Mouse (Mus musculus): Measurements from ENCODE around the gene Npc2. TPM values are rescaled to one million over a fixed set of nuclear protein-coding genes. Genes with fewer than 3 reads are reported as not detected.

Npc2 gene
- polyA plus RNA-seq, 1 experiment = 180 TPM

DNA sequence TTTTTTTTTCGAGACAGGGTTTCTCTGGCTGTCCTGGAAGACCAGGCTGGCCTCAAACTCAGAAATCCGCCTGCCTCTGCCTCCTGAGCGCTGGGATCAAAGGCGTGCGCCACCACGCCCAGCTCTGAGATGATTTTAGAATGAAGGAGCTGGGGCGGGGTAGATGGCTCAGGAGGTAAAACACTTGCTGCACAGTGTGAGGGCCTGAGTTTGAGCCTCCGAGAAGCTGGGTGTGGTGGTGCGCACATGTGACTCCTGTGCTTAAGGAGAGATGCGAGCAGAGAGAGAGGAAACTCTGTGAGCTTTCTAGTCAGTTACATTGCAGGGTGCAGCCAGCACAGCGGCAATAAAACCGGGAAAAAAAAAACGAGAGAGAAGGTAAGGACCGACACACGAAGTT lies 7.4 kb downstream of the Npc2 start:
- H3K9ac ChIP-seq (ENCODE audit: low read depth, poor library complexity, severe bottlenecking) = no peak overlapping the region

DNA sequence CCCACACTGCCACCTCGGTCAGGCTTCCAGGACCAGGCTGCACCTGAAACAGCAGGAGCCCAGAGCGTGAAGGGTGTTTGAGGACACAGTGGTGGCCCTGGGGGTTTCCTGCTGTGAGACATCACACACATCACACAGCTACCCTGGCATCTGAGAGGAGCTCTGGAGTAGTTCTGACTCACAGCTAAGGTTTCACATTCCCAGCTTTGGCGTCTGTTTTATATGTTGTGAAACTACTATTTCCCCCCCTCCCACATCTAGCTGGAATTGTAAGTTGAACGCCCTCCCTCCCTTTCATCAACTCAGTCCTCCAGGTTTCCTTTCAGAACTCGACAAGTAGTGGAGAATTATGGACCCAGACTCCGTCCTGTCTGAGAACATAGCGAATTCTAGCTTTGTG lies 8.2 kb downstream of the Npc2 start:
- H3K27ac ChIP-seq (ENCODE audit: insufficient read depth, low read length) = no peak overlapping the region
- H3K4me1 ChIP-seq (ENCODE audit: control insufficient read depth, insufficient read depth, low read length) = peaks cover 4% of the 10 kb centered on the region
- H3K27me3 ChIP-seq (ENCODE audit: control insufficient read depth, insufficient read depth, low read length, poor library complexity, severe bottlenecking) = no peaks in the 10 kb centered on the region
- no peak overlapping the region for H3K4me3 ChIP-seq (ENCODE audit: low read depth, low read length)
- no peak overlapping the region for H3K9ac ChIP-seq (ENCODE audit: low read depth, poor library complexity, severe bottlenecking)
- TF ChIP-seq CTCF (IDR thresholded peaks at IDR 0.05; ENCODE audit: low read depth, low read length) = no peak
- TF ChIP-seq POLR2A (IDR thresholded peaks at IDR 0.05; ENCODE audit: insufficient read depth, low read length) = no peak
- TF ChIP-seq EP300 (IDR thresholded peaks at IDR 0.05; ENCODE audit: insufficient read depth, low read depth, low read length) = no peak
- H3K36me3 ChIP-seq (ENCODE audit: control insufficient read depth, insufficient read depth, low read length, poor library complexity, severe bottlenecking) = peaks cover 27% of the 10 kb centered on the region
- H3K9me3 ChIP-seq (replicated peaks; ENCODE audit: control insufficient read depth, insufficient read depth, low read length, poor library complexity, severe bottlenecking) = no peaks in the 10 kb centered on the region

More for the DNA sequence above, 7.4 kb downstream of the Npc2 start:
- TF ChIP-seq POLR2A (IDR thresholded peaks at IDR 0.05; ENCODE audit: insufficient read depth, low read length) (no peak), EP300 (IDR thresholded peaks at IDR 0.05; ENCODE audit: insufficient read depth, low read depth, low read length) (no peak), CTCF (IDR thresholded peaks at IDR 0.05; ENCODE audit: low read depth, low read length) (no peak)
- no peaks in the 10 kb centered on the region for H3K9me3 ChIP-seq (replicated peaks; ENCODE audit: control insufficient read depth, insufficient read depth, low read length, poor library complexity, severe bottlenecking)
- peak overlapping the region; percentile 52 for H3K27ac ChIP-seq (ENCODE audit: insufficient read depth, low read length)
- H3K27me3 ChIP-seq (ENCODE audit: control insufficient read depth, insufficient read depth, low read length, poor library complexity, severe bottlenecking) = no peaks in the 10 kb centered on the region
- H3K4me1 ChIP-seq (ENCODE audit: control insufficient read depth, insufficient read depth, low read length) = peaks cover 4% of the 10 kb centered on the region
- H3K36me3 ChIP-seq (ENCODE audit: control insufficient read depth, insufficient read depth, low read length, poor library complexity, severe bottlenecking) = peaks cover 24% of the 10 kb centered on the region
- no peak overlapping the region for H3K4me3 ChIP-seq (ENCODE audit: low read depth, low read length)

DNA sequence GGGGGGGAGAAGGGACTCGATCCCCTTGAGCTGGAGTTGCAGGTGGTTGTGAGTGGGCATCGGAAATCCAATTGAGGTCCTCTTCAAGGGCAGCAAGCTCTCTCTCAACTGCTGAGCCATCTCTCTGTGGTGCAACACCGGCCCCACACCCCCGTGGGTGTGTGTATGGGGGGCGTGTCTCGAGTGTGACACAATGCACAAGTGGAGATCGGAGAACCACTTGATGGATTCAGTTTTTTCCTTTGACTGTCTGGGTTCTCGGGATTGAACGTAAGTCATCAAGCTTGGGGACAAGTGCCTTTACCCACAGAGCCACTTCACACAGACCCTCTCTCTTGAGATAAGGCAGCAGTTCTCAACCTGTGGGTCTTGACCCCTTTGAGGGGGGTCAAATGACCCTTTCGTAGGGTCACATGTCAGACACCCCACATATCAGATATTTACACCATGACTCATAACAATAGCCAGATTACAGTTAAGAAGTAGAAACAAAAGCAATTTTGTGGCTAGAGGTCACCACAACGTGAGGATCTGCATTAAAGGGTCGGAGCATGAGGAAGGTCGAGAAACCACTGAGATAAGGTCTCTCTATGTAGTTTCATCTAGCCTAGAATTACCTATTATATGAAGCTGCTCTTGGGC lies 9.3 kb downstream of the Npc2 start:
- no peak for TF ChIP-seq POLR2A (IDR thresholded peaks at IDR 0.05; ENCODE audit: insufficient read depth, low read length)
- no peak for TF ChIP-seq CTCF (IDR thresholded peaks at IDR 0.05; ENCODE audit: low read depth, low read length)
- no peak for TF ChIP-seq EP300 (IDR thresholded peaks at IDR 0.05; ENCODE audit: insufficient read depth, low read depth, low read length)
- no peak overlapping the region for H3K27ac ChIP-seq (ENCODE audit: insufficient read depth, low read length)
- H3K36me3 ChIP-seq (ENCODE audit: control insufficient read depth, insufficient read depth, low read length, poor library complexity, severe bottlenecking) = peaks cover 22% of the 10 kb centered on the region

DNA sequence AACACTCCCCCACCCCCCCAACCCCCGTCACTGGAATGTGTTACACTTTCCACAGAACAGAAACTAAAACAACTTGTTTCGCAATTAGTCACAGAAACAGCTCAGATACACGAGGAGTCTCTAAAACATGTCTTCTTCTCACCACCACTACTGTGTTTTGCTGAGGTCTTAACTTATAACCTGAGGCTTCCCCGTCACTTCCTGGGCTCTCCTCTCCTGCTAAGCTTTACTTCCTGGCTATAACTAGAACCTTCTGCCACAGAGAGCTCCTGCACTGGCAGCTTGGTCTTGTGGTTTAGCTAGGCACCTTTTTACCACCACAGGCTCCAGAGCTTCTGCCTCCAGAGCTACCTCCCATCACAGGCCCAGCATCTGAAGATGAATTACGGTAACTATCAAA lies 10.4 kb downstream of the Npc2 start:
- no peak overlapping the region for H3K27ac ChIP-seq (ENCODE audit: insufficient read depth, low read length)
- H3K4me1 ChIP-seq (ENCODE audit: control insufficient read depth, insufficient read depth, low read length) = no peaks in the 10 kb centered on the region
- H3K9ac ChIP-seq (ENCODE audit: low read depth, poor library complexity, severe bottlenecking) = no peak overlapping the region
- no peaks in the 10 kb centered on the region for H3K27me3 ChIP-seq (ENCODE audit: control insufficient read depth, insufficient read depth, low read length, poor library complexity, severe bottlenecking)
- H3K36me3 ChIP-seq (ENCODE audit: control insufficient read depth, insufficient read depth, low read length, poor library complexity, severe bottlenecking) = peaks cover 25% of the 10 kb centered on the region
- no peak overlapping the region for H3K4me3 ChIP-seq (ENCODE audit: low read depth, low read length)
- no peaks in the 10 kb centered on the region for H3K9me3 ChIP-seq (replicated peaks; ENCODE audit: control insufficient read depth, insufficient read depth, low read length, poor library complexity, severe bottlenecking)
- TF ChIP-seq EP300 (IDR thresholded peaks at IDR 0.05; ENCODE audit: insufficient read depth, low read depth, low read length) (no peak), POLR2A (IDR thresholded peaks at IDR 0.05; ENCODE audit: insufficient read depth, low read length) (no peak), CTCF (IDR thresholded peaks at IDR 0.05; ENCODE audit: low read depth, low read length) (no peak)

More for the DNA sequence above, 9.3 kb downstream of the Npc2 start:
- Histone ChIP-seq H3K9ac (ENCODE audit: low read depth, poor library complexity, severe bottlenecking) (no peak overlapping the region), H3K4me3 (ENCODE audit: low read depth, low read length) (no peak overlapping the region), H3K4me1 (ENCODE audit: control insufficient read depth, insufficient read depth, low read length) (peaks cover 1% of the 10 kb centered on the region), H3K27me3 (ENCODE audit: control insufficient read depth, insufficient read depth, low read length, poor library complexity, severe bottlenecking) (no peaks in the 10 kb centered on the region), H3K9me3 (replicated peaks; ENCODE audit: control insufficient read depth, insufficient read depth, low read length, poor library complexity, severe bottlenecking) (no peaks in the 10 kb centered on the region)

DNA sequence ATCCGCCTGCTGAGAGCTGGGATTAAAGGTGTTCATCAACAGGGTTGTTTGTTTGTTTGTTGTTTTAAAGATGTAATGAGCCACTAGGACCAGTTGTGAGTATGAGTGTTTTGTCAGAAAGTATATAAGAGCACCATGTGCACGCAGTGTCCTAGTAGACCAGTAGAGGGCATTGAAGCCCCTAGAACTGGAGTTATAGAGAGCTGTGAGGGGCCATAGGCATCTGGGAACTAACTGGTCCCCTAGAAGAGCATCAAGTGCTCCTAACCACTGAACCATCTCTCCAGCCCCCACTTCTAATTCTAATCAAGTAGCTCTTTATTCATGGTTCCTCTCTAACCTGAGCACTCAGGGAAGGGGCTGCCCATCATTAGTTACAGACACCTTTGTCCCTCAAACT lies 13.9 kb downstream of the Npc2 start:
- H3K27me3 ChIP-seq (ENCODE audit: control insufficient read depth, insufficient read depth, low read length, poor library complexity, severe bottlenecking) = no peaks in the 10 kb centered on the region
- H3K9ac ChIP-seq (ENCODE audit: low read depth, poor library complexity, severe bottlenecking) = no peak overlapping the region
- H3K4me1 ChIP-seq (ENCODE audit: control insufficient read depth, insufficient read depth, low read length) = no peaks in the 10 kb centered on the region
- no peaks in the 10 kb centered on the region for H3K9me3 ChIP-seq (replicated peaks; ENCODE audit: control insufficient read depth, insufficient read depth, low read length, poor library complexity, severe bottlenecking)
- H3K36me3 ChIP-seq (ENCODE audit: control insufficient read depth, insufficient read depth, low read length, poor library complexity, severe bottlenecking) = peaks cover 21% of the 10 kb centered on the region
- no peak for TF ChIP-seq CTCF (IDR thresholded peaks at IDR 0.05; ENCODE audit: low read depth, low read length)
- TF ChIP-seq POLR2A (IDR thresholded peaks at IDR 0.05; ENCODE audit: insufficient read depth, low read length) = no peak
- TF ChIP-seq EP300 (IDR thresholded peaks at IDR 0.05; ENCODE audit: insufficient read depth, low read depth, low read length) = no peak
- H3K4me3 ChIP-seq (ENCODE audit: low read depth, low read length) = no peak overlapping the region
- H3K27ac ChIP-seq (ENCODE audit: insufficient read depth, low read length) = no peak overlapping the region

DNA sequence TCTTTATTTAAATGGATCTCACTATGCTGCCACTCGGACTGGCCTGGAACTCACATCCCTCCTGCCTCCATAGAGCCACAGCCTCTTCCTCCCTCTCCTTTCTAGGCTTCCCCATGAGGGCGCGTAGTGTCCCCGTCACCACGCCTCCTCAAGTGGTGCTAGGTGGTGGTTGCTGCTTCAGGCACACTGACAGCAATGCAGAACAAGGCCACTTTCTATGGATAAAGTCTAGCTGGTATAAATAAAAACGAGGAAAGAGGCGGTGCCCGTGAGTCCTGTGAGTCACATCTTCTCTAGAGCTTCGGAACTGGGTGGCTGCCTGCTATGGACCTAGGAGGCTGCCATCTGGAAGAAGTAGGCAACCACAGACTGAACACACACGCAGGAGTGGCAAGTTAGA lies 16.9 kb downstream of the Npc2 start:
- no peak overlapping the region for H3K9ac ChIP-seq (ENCODE audit: low read depth, poor library complexity, severe bottlenecking)
- H3K27me3 ChIP-seq (ENCODE audit: control insufficient read depth, insufficient read depth, low read length, poor library complexity, severe bottlenecking) = no peaks in the 10 kb centered on the region
- no peak overlapping the region for H3K27ac ChIP-seq (ENCODE audit: insufficient read depth, low read length)
- no peaks in the 10 kb centered on the region for H3K4me1 ChIP-seq (ENCODE audit: control insufficient read depth, insufficient read depth, low read length)
- H3K9me3 ChIP-seq (replicated peaks; ENCODE audit: control insufficient read depth, insufficient read depth, low read length, poor library complexity, severe bottlenecking) = no peaks in the 10 kb centered on the region
- peaks cover 12% of the 10 kb centered on the region for H3K36me3 ChIP-seq (ENCODE audit: control insufficient read depth, insufficient read depth, low read length, poor library complexity, severe bottlenecking)
- no peak for TF ChIP-seq CTCF (IDR thresholded peaks at IDR 0.05; ENCODE audit: low read depth, low read length)
- no peak for TF ChIP-seq POLR2A (IDR thresholded peaks at IDR 0.05; ENCODE audit: insufficient read depth, low read length)
- TF ChIP-seq EP300 (IDR thresholded peaks at IDR 0.05; ENCODE audit: insufficient read depth, low read depth, low read length) = no peak
- no peak overlapping the region for H3K4me3 ChIP-seq (ENCODE audit: low read depth, low read length)
